Mouse (Mus musculus) forebrain, postnatal 0 days (tissue): ENCODE measurements at regions not wholly inside any gene's neighbourhood (a gene's known extent, or its start where the extent isn't known, plus 50 kb on each side); places are given as distances from the start of the nearest gene placed in this dataset.

Experiments used
- ATAC-seq: fragments of 200-750 bp; cut with Nextera tagmentation; 2 replicates; pipeline ENCODE4 v1.8.0; 2017; ENCODE audit warnings: mild to moderate bottlenecking, moderate library complexity
- DNase-seq: peaks from one replicate; pipeline ENCODE4 v3.0.0-alpha.2; 2015
- H3K27ac ChIP-seq: fragments of 300-500 bp; sonication (generic); 2 replicates; pipeline ENCODE4 v1.5.1; 2014; ENCODE audit warnings: low read depth, mild to moderate bottlenecking, antibody characterized with exemption, low read length, moderate library complexity, mixed read lengths
- H3K27me3 ChIP-seq: fragments of 300-500 bp; sonication (generic); 2 replicates; pipeline ENCODE4 v1.6.1; 2014; ENCODE audit warnings: mild to moderate bottlenecking, low read length, mixed read lengths; ENCODE audit not compliant: insufficient read depth
- H3K36me3 ChIP-seq: fragments of 300-500 bp; sonication (generic); 2 replicates; pipeline ENCODE4 v1.6.1; 2014; ENCODE audit warnings: mild to moderate bottlenecking, moderate library complexity; ENCODE audit not compliant: insufficient read depth
- H3K4me1 ChIP-seq: fragments of 300-500 bp; sonication (generic); 2 replicates; pipeline ENCODE4 v1.6.1; 2014; ENCODE audit warnings: antibody characterized with exemption; ENCODE audit not compliant: insufficient read depth
- H3K4me2 ChIP-seq: fragments of 300-500 bp; sonication (generic); 2 replicates; pipeline ENCODE4 v1.6.1; 2014; ENCODE audit warnings: low read depth, mild to moderate bottlenecking, moderate library complexity
- H3K4me3 ChIP-seq: fragments of 300-500 bp; sonication (generic); 2 replicates; pipeline ENCODE4 v1.5.1; 2014; ENCODE audit warnings: low read depth, low read length, mixed read lengths
- H3K9ac ChIP-seq: fragments of 300-500 bp; sonication (generic); 2 replicates; pipeline ENCODE4 v1.6.1; 2014; ENCODE audit warnings: mild to moderate bottlenecking
- H3K9me3 ChIP-seq: fragments of 300-500 bp; sonication (generic); 2 replicates; pipeline ENCODE4 v1.6.1; 2016; ENCODE audit warnings: low read length
- CTCF ChIP-seq: sonication (generic); IDR thresholded peaks from 2 replicates; pipeline ENCODE4 v1.5.1; 2016; ENCODE audit warnings: antibody characterized with exemption, control low read depth, low read depth
- WGBS: fragments of 180-500 bp; shearing (Covaris S2); extraction: QIAGEN DNeasy Blood & Tissue Kit; methylation state at CpG from one replicate; pipeline ENCODE4 v1.1.7; 2014; 5-methylcytosine and 5-hydroxymethylcytosine counted together

- Histone ChIP-seq H3K4me2 (no peak overlapping the region), H3K27me3 (no peaks in the 10 kb centered on the region), H3K4me3 (no peak overlapping the region), H3K4me1 (no peaks in the 10 kb centered on the region; the same call in 1 of the 2 replicates), H3K36me3 (no peaks in the 10 kb centered on the region), H3K27ac (no peak overlapping the region), H3K9ac (no peak overlapping the region), H3K9me3 (no peaks in the 10 kb centered on the region)
- ATAC-seq, result no peak
- TF ChIP-seq CTCF, result no peak
- DNase-seq, result no peak
- 20% methylated on average over 2 of the region's 2 CpGs for WGBS
Observed at GRCm38 (mm10) chr1:194310373-194310772, 307.6 kb upstream of the Plxna2 start.

- no peak overlapping the region for H3K4me2 ChIP-seq
- WGBS, result 92% methylated on average over 3 of the region's 3 CpGs
- DNase-seq (no peak), ATAC-seq (no peak)
- no peaks in the 10 kb centered on the region for H3K36me3 ChIP-seq
- H3K4me1 ChIP-seq, result no peaks in the 10 kb centered on the region
- no peak for TF ChIP-seq CTCF
- H3K27ac ChIP-seq, result no peak overlapping the region
- no peak overlapping the region for H3K4me3 ChIP-seq
- H3K27me3 ChIP-seq, result no peaks in the 10 kb centered on the region
- H3K9ac ChIP-seq, result no peak overlapping the region
- H3K9me3 ChIP-seq, result no peaks in the 10 kb centered on the region
Observed at GRCm38 (mm10) chr1:194308648-194309047, 309.4 kb upstream of the Plxna2 start.

DNA sequence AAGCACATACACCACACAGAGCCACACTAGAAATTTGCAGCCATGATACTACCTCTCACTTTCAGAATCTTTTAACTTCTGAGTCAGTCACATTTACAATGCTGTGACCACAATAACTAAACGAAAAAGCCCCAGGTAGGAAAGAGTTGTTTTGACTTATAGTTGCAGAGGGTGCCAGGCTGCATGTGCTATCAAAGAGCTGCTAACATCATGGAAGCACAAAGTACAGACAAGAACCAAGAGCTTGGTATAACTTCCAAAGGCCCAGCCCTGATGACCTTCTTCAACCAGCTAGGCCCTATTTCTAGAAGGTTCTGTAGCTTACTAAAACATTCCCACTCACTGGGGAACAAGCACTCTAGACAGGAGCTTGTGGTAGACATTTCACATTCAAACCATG lies 314.1 kb upstream of the Plxna2 start:
- no peak overlapping the region for H3K9ac ChIP-seq
- TF ChIP-seq CTCF, result no peak
- H3K27ac ChIP-seq, result no peak overlapping the region
- no peak for DNase-seq
- no peak overlapping the region for H3K4me2 ChIP-seq
- WGBS, result 70% methylated on average over 1 of the region's 1 CpGs
- H3K36me3 ChIP-seq, result no peaks in the 10 kb centered on the region
- no peaks in the 10 kb centered on the region for H3K4me1 ChIP-seq
- no peak for ATAC-seq
- H3K4me3 ChIP-seq, result no peak overlapping the region
- H3K27me3 ChIP-seq, result no peaks in the 10 kb centered on the region
- H3K9me3 ChIP-seq, result no peaks in the 10 kb centered on the region

DNA sequence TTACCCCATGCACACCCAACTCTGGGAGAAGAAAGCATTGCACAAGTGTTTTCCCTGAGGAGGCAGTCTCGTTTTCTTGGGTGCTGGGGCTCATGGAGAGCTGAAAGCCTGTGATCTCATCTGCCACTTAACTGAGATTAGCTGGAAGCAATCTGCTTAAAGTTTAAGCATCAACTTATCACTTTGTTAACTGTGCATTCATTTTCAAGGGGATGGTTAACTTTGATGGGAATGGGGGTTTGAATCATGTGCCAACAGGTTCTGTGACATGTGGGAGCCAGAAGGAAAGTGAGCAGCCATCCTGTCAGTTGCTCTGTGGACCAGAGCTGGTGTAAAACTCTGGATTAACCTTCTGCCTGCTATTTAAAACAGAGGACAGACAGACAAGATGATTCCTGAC lies 315.2 kb upstream of the Plxna2 start:
- H3K4me1 ChIP-seq, result no peaks in the 10 kb centered on the region
- H3K9me3 ChIP-seq, result no peaks in the 10 kb centered on the region
- ATAC-seq (peak; percentile 79), DNase-seq (peak; percentile 62)
- H3K4me2 ChIP-seq, result no peak overlapping the region
- H3K9ac ChIP-seq, result no peak overlapping the region
- no peak overlapping the region for H3K4me3 ChIP-seq
- no peak overlapping the region for H3K27ac ChIP-seq
- TF ChIP-seq CTCF, result no peak
- H3K27me3 ChIP-seq, result no peaks in the 10 kb centered on the region
- 24% methylated on average over 1 of the region's 1 CpGs for WGBS
- no peaks in the 10 kb centered on the region for H3K36me3 ChIP-seq

DNA sequence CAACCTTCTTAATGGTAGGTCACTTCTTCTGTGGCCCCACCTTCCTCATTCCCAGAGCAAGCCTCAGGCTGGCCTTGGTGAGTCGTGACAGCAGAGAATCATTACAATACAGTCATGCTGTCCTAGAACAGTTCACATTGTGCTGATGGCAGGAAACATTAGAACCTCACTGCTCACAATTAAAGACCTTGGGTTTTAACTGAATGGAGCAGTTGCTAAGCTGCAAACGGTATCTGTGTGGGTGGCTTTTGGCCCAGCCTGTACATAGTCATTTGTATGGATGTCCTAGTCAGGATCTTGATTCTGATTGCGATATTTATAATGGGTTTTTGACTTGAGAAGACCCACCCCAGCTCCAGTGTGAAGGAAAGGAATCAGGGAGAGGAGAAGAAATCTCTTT lies 336.1 kb upstream of the Plxna2 start:
- Histone ChIP-seq H3K4me3 (no peak overlapping the region), H3K9me3 (no peaks in the 10 kb centered on the region), H3K27me3 (no peaks in the 10 kb centered on the region), H3K27ac (no peak overlapping the region), H3K9ac (no peak overlapping the region), H3K4me2 (no peak overlapping the region), H3K36me3 (no peaks in the 10 kb centered on the region), H3K4me1 (no peaks in the 10 kb centered on the region)
- no peak for TF ChIP-seq CTCF
- ATAC-seq (no peak), DNase-seq (no peak)
- 49% methylated on average over 3 of the region's 3 CpGs for WGBS

DNA sequence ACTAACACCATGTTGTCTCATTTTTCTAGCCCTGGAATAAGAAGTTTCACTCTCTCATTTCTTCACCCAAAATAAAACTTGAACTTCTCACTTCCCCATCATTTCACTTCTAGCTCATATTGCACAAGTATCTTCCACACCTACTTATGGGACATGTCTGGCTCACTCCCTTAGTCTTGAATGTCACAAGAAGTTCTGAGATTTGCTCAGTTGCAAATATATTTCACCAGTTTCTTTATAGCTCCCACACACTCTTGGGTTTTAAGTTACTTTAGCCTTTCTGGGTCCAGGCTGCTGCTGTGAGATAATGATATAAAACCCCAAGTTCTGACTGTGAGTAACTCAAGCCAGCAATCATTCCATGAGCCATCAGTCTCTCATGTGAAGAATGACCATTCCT lies 350.0 kb upstream of the Plxna2 start:
- ATAC-seq (no peak), DNase-seq (no peak)
- no peak for TF ChIP-seq CTCF
- Histone ChIP-seq H3K9ac (no peak overlapping the region), H3K27ac (no peak overlapping the region), H3K36me3 (no peaks in the 10 kb centered on the region), H3K4me1 (no peaks in the 10 kb centered on the region), H3K27me3 (no peaks in the 10 kb centered on the region), H3K4me3 (no peak overlapping the region), H3K4me2 (no peak overlapping the region), H3K9me3 (no peaks in the 10 kb centered on the region)

DNA sequence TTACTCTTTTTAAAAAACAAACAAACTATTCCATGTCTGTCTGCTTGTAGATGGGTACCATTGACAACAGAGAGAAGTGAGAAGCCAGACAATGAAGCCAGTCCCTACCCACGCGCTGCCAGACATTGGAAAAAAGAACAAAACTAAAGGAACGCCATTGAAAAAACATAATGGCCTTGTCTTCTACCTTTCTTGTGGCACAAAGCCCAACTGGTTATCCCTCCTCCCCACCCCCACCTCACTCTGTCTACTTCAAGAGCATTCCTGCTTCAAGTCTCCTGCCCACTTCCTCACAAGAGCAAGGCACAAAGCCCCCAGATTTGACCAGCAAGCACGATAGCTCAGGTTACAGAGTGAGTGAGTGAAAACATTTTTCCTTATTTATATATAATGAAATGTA lies 355.6 kb upstream of the Plxna2 start:
- no peak for ATAC-seq
- DNase-seq, result no peak

DNA sequence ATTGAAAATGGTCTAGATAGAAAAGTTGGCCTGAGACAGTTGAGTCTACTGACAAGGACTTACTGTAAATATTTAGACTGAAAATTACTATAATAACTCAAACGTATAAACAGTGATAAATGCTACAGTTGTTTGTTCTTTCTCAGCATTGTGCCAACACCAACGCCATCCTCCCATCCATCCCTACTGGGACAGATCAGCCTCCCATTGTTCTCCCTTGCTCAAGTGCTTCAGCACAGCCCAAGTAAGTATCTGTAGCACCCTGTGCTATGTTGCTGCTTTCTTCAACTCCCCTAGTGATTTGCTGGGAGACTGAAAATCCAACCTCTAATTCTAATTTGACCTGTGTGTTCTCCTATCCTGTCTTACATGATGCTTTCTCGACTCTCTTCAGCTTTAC lies 358.1 kb upstream of the Plxna2 start:
- Histone ChIP-seq H3K27me3 (no peaks in the 10 kb centered on the region), H3K4me1 (no peaks in the 10 kb centered on the region), H3K36me3 (no peaks in the 10 kb centered on the region), H3K27ac (no peak overlapping the region), H3K4me2 (no peak overlapping the region), H3K9ac (no peak overlapping the region), H3K9me3 (no peaks in the 10 kb centered on the region), H3K4me3 (no peak overlapping the region)
- DNase-seq (no peak), ATAC-seq (no peak)
- 87% methylated on average over 3 of the region's 3 CpGs for WGBS
- TF ChIP-seq CTCF, result no peak

More for the DNA sequence above, 355.6 kb upstream of the Plxna2 start:
- H3K27me3 ChIP-seq, result no peaks in the 10 kb centered on the region
- H3K9me3 ChIP-seq, result no peaks in the 10 kb centered on the region
- H3K27ac ChIP-seq, result no peak overlapping the region
- no peak overlapping the region for H3K4me2 ChIP-seq
- H3K4me3 ChIP-seq, result no peak overlapping the region
- TF ChIP-seq CTCF, result no peak
- no peak overlapping the region for H3K9ac ChIP-seq
- 26% methylated on average over 4 of the region's 4 CpGs for WGBS
- no peaks in the 10 kb centered on the region for H3K36me3 ChIP-seq
- H3K4me1 ChIP-seq, result no peaks in the 10 kb centered on the region
